Mouse (Mus musculus): Measurements from ENCODE around the gene Fam47e.
"Not testable (repeated sequence)": the region's sequence is repeated elsewhere in the genome, so short reads cannot be mapped to it uniquely, and the experiment has no call there.

Fam47e gene

GRCm38 (mm10) chr5:92554891-92555511 lies at the start of gene Fam47e:
Gene Fam47e (plus strand): TSS chr5:92555069.
- no peak for DNase-seq (ENCODE audit: low spot score in 2 of 2)

GRCm38 (mm10) chr5:92505402-92505865 lies 49.4 kb upstream of the Fam47e start:
- peak; percentile 89 for DNase-seq (ENCODE audit: low spot score in 2 of 2)

GRCm38 (mm10) chr5:92506301-92506729 lies 48.6 kb upstream of the Fam47e start:
- peak; percentile 46 to 47 for DNase-seq (ENCODE audit: low spot score in 2 of 2)

- DNase-seq (ENCODE audit: low spot score in 2 of 2): no peak
Measured at GRCm38 (mm10) chr5:92506733-92507132, 48.1 kb upstream of the Fam47e start, which contains the start of gene Scarb2. Gene Scarb2 (minus strand): TSS chr5:92506833.

- peak in 1 of 2 experiments; percentile 47 for DNase-seq (ENCODE audit: low spot score in 2 of 2)
Measured at GRCm38 (mm10) chr5:92508853-92509252, 46.0 kb upstream of the Fam47e start.

GRCm38 (mm10) chr5:92511256-92511655 lies 43.6 kb upstream of the Fam47e start:
- DNase-seq (ENCODE audit: low spot score in 2 of 2): peak; percentile 43 to 47

GRCm38 (mm10) chr5:92512066-92512465 lies 42.8 kb upstream of the Fam47e start:
- DNase-seq (ENCODE audit: low spot score in 2 of 2): no peak

GRCm38 (mm10) chr5:92521131-92521530 lies 33.7 kb upstream of the Fam47e start:
- DNase-seq (ENCODE audit: low spot score in 2 of 2): not testable (repeated sequence)

- DNase-seq (ENCODE audit: low spot score in 2 of 2): peak; percentile 23 to 32
Measured at GRCm38 (mm10) chr5:92524821-92525258, 30.0 kb upstream of the Fam47e start.

GRCm38 (mm10) chr5:92539698-92540097 lies 15.2 kb upstream of the Fam47e start:
- no peak for DNase-seq (ENCODE audit: low spot score in 2 of 2)

GRCm38 (mm10) chr5:92552611-92553010 lies 2.3 kb upstream of the Fam47e start:
- DNase-seq (ENCODE audit: low spot score in 2 of 2): no peak

- DNase-seq (ENCODE audit: low spot score in 2 of 2): peak in 1 of 2 experiments; percentile 17
Measured at GRCm38 (mm10) chr5:92553939-92554338, 930 bp upstream of the Fam47e start.

- DNase-seq (ENCODE audit: low spot score in 2 of 2): no peak
Measured at GRCm38 (mm10) chr5:92554443-92554842, 426 bp upstream of the Fam47e start.

- DNase-seq (ENCODE audit: low spot score in 2 of 2): no peak
Measured at GRCm38 (mm10) chr5:92555905-92556304, 1.0 kb downstream of the Fam47e start.

GRCm38 (mm10) chr5:92557508-92557907 lies 2.6 kb downstream of the Fam47e start:
- no peak for DNase-seq (ENCODE audit: low spot score in 2 of 2)

GRCm38 (mm10) chr5:92560201-92560600 lies 5.3 kb downstream of the Fam47e start:
- DNase-seq (ENCODE audit: low spot score in 2 of 2): no peak

- DNase-seq (ENCODE audit: low spot score in 2 of 2): no peak
Measured at GRCm38 (mm10) chr5:92562002-92562401, 7.1 kb downstream of the Fam47e start.

- no peak for DNase-seq (ENCODE audit: low spot score in 2 of 2)
Measured at GRCm38 (mm10) chr5:92571232-92571631, 16.4 kb downstream of the Fam47e start.

- DNase-seq (ENCODE audit: low spot score in 2 of 2): no peak
Measured at GRCm38 (mm10) chr5:92579559-92579958, 24.7 kb downstream of the Fam47e start.

GRCm38 (mm10) chr5:92585932-92586331 lies 31.1 kb downstream of the Fam47e start:
- no peak for DNase-seq (ENCODE audit: low spot score in 2 of 2)

GRCm38 (mm10) chr5:92595026-92595425 lies 40.2 kb downstream of the Fam47e start:
- no peak for DNase-seq (ENCODE audit: low spot score in 2 of 2)

GRCm38 (mm10) chr5:92596865-92597264 lies 42.0 kb downstream of the Fam47e start:
- DNase-seq (ENCODE audit: low spot score in 2 of 2): no peak

- no peak for DNase-seq (ENCODE audit: low spot score in 2 of 2)
Measured at GRCm38 (mm10) chr5:92599030-92599429, 44.2 kb downstream of the Fam47e start.
